Mouse (Mus musculus): ENCODE results near the gene Abhd5. TPM values are rescaled to one million over a fixed set of nuclear protein-coding genes. Genes with fewer than 3 reads are reported as not detected.

Abhd5 gene
- polyA plus RNA-seq (2021; fragmentation: Nextera tagmentation), result 13.9 and 15.5 TPM in 2 replicates
- long read RNA-seq, experiment 1, transcript Abhd5-204 (7 exons, 3,157 nt), result major isoform, 128 of 196 reads
- long read RNA-seq, experiment 1, partial matches to known transcripts, result 12 of 196 reads
- long read RNA-seq, experiment 1, other reads (novel, unspliced or antisense), result 52 of 196 reads
- long read RNA-seq, experiment 2, transcript Abhd5-204 (7 exons, 3,157 nt), result major isoform, 11 of 22 reads
- long read RNA-seq, experiment 2, partial matches to known transcripts, result 2 of 22 reads
- long read RNA-seq, experiment 2, other reads (novel, unspliced or antisense), result 7 of 22 reads

DNA sequence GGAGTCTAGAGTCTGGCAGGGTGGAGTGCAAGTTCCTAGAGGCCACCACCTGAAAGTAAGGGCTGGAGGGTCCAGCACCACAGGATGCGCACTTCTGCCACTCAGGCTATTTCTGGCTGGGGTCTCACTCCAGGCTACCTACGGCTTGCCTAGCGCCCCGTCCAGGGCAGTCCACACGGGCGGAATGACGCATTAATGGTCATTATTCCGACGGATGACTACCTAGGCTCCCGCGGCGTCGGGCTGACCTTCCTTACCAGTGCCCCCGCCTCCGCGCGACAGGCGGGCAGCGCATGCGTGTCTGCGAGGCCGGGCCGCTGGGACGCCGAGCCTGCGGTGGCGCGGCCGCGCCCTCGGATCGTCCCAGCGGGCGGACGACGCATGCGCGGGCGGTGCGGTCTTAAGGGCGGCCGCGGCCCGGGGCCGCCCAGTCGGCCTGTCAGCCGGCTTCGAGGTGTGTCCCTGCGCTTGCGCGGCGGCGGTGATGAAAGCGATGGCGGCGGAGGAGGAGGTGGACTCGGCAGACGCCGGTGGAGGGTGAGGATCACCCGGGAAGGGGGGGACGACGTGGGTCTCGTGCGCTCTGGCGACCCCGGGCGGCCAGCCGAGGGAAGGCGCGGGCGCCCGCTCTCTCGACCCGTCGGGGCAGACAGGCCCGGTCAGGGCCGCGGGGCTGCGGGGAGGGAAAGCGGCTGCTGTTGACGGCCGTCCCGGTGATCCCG is at the start of gene Abhd5:
Gene Abhd5, plus strand, starts transcription at position 306 of the 722 bp plus-strand sequence.

Other genes starting within 250 kb of the Abhd5 start
- 51.3 and 60.0 TPM in 2 replicates for gene Snrk, start 234.3 kb upstream of the Abhd5 start, polyA plus RNA-seq (2021; fragmentation: Nextera tagmentation)
- 19.5 and 22.5 TPM in 2 replicates for gene Ano10, start 57.2 kb upstream of the Abhd5 start, polyA plus RNA-seq (2021; fragmentation: Nextera tagmentation)